In the genomic region with DNA sequence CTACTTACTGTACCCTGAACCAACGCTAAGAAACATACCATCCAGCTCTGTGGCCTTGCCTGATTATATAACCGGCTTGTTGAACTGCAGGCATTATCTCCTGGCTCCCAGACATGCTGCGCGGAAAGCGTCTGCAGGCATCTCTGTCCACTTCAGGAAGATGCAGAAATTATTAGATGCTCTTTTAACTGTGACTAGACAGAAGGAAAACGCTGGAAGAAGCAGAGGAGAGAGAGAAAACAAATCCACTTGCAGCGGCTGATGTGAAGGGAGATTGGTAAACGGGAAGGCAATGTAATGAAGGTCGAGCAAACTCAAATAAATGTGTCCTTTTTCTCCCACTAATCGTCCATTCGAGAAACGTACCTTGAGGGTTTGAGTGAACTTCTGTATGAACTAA, we compare ENCODE assay signal across 12 mouse cellular contexts. TPM values are rescaled to one million over a fixed set of nuclear protein-coding genes. Genes with fewer than 3 reads are reported as not detected.
DNase-seq lines count a peak whose midpoint lies in the region; ATAC-seq and TF ChIP-seq lines count a peak whose summit lies in the region.
"Had no signal": no experiment of that assay in that cellular context is flagged by ENCODE, and none has a peak within 500 bp of the region (broad histone marks: within the 10 kb centered on the region; RNA-seq: fewer than 3 reads in every experiment).

No protein-coding gene starts in this region.

- TF ChIP-seq CTCF in CH12.LX (conservative IDR thresholded peaks at IDR 0.05 in 1 of 2, IDR thresholded peaks at IDR 0.05 in 1 of 2; ENCODE audit: low read depth in 2 of 2, low read length in 2 of 2), result no peak
- TF ChIP-seq CTCF in MEL (IDR thresholded peaks at IDR 0.05 in 2 of 3, conservative IDR thresholded peaks at IDR 0.05 in 1 of 3; ENCODE audit: control insufficient read depth in 1 of 3, insufficient read depth in 1 of 3, low read depth in 2 of 3, low read length in 3 of 3, poor library complexity in 1 of 3, severe bottlenecking in 1 of 3), result no peak

- H3K4me3 ChIP-seq in heart, embryonic 10.5 days, result no peak overlapping the region
- H3K4me3 ChIP-seq in limb, embryonic 13.5 days, result no peak overlapping the region
- H3K4me3 ChIP-seq in limb, embryonic 10.5 days, result no peak overlapping the region
- no peak overlapping the region for H3K4me3 ChIP-seq in CH12.LX (replicated peaks in 1 of 3; ENCODE audit: low read depth in 2 of 3, low read length in 2 of 3, poor library complexity in 1 of 3)
- H3K4me3 ChIP-seq in MEL (ENCODE audit: control insufficient read depth in 1 of 2, insufficient read depth in 1 of 2, low read depth in 2 of 2, low read length in 2 of 2), result no peak overlapping the region

- TF ChIP-seq EP300 in CH12.LX (IDR thresholded peaks at IDR 0.05; ENCODE audit: low read length), result no peak
- no peak for TF ChIP-seq EP300 in MEL (IDR thresholded peaks at IDR 0.05; ENCODE audit: low read depth in 1 of 2, low read length in 2 of 2)

- no peak for ATAC-seq in limb, embryonic 13.5 days (ENCODE audit: low FRiP score, low read depth)

- H3K4me1 ChIP-seq in heart, embryonic 10.5 days, result peaks cover 8% of the 10 kb centered on the region
- peaks cover 8% of the 10 kb centered on the region for H3K4me1 ChIP-seq in limb, embryonic 13.5 days
- H3K4me1 ChIP-seq in limb, embryonic 10.5 days, result peaks cover 8% of the 10 kb centered on the region
- H3K4me1 ChIP-seq in CH12.LX (ENCODE audit: control insufficient read depth in 1 of 2, insufficient read depth in 2 of 2) (peaks cover 9 to 36% of the 10 kb centered on the region in 2 experiments), MEL (ENCODE audit: control insufficient read depth in 1 of 2, insufficient read depth in 2 of 2, low read length in 2 of 2) (peaks cover 0 to 9% of the 10 kb centered on the region in 2 experiments; a peak in 2 of 4 replicates)

- H3K9me3 ChIP-seq in heart, embryonic 10.5 days, result no peaks in the 10 kb centered on the region
- no peaks in the 10 kb centered on the region for H3K9me3 ChIP-seq in limb, embryonic 13.5 days
- H3K9me3 ChIP-seq in limb, embryonic 10.5 days (replicated peaks), result no peaks in the 10 kb centered on the region
- H3K9me3 ChIP-seq in CH12.LX (replicated peaks; ENCODE audit: low read length), result peaks cover 3% of the 10 kb centered on the region
- no peaks in the 10 kb centered on the region for H3K9me3 ChIP-seq in MEL (replicated peaks; ENCODE audit: insufficient read depth, low read length)
- H3K9me3 ChIP-seq: embryonic facial prominence, embryonic 15.5 days; forebrain, embryonic 10.5 days; G1E; heart, embryonic 15.5 days; hindbrain, embryonic 10.5 days; intestine, embryonic 15.5 days had no signal

- dilution Hi-C loops in CH12.LX (cut with MboI; ENCODE audit: extremely low pct_ligation_motif_present, extremely low pct_unique_long_range_greater_than_20kb, low sequenced_read_pairs), result no loop called here

- H3K27me3 ChIP-seq in heart, embryonic 10.5 days (ENCODE audit: insufficient read depth, poor library complexity, severe bottlenecking), result no peaks in the 10 kb centered on the region
- no peaks in the 10 kb centered on the region for H3K27me3 ChIP-seq in limb, embryonic 13.5 days
- H3K27me3 ChIP-seq in limb, embryonic 10.5 days (ENCODE audit: low read depth, poor library complexity, severe bottlenecking), result no peaks in the 10 kb centered on the region
- H3K27me3 ChIP-seq in CH12.LX (replicated peaks), result no peaks in the 10 kb centered on the region
- no peaks in the 10 kb centered on the region; a peak in 3 of 4 replicates for H3K27me3 ChIP-seq in MEL (ENCODE audit: control insufficient read depth in 1 of 2, insufficient read depth in 2 of 2, low read length in 2 of 2)
- H3K27me3 ChIP-seq: embryonic facial prominence, embryonic 15.5 days; heart, embryonic 15.5 days; intestine, embryonic 15.5 days had no signal

- 90% methylated on average over 12 of the region's 12 CpGs for WGBS in heart, embryonic 10.5 days
- WGBS in limb, embryonic 13.5 days, result 90% methylated on average over 12 of the region's 12 CpGs
- 94% methylated on average over 12 of the region's 12 CpGs for WGBS in limb, embryonic 10.5 days

- intact Hi-C loops in heart, postnatal 25 days (cut with DNase I), result no loop called here

- peaks cover 4% of the 10 kb centered on the region for H3K79me2 ChIP-seq in CH12.LX (replicated peaks; ENCODE audit: control insufficient read depth, extremely low read depth, insufficient read depth, poor library complexity, severe bottlenecking)
- peaks cover 11% of the 10 kb centered on the region for H3K79me2 ChIP-seq in MEL (ENCODE audit: control insufficient read depth, insufficient read depth, low read length, poor library complexity)

- peak; percentile 66 for DNase-seq in heart, embryonic 10.5 days (ENCODE audit: low spot score)
- DNase-seq in heart, postnatal 25 days (ENCODE audit: low spot score), result no peak
- DNase-seq in limb, embryonic 10.5 days (ENCODE audit: low spot score), result no peak
- DNase-seq in CH12.LX (ENCODE audit: extremely low read depth), result no peak
- peak; percentile 11 for DNase-seq in MEL (ENCODE audit: low read depth, low spot score)

- TF ChIP-seq RAD21 in CH12.LX (IDR thresholded peaks at IDR 0.05; ENCODE audit: low read depth, low read length), result no peak
- no peak for TF ChIP-seq RAD21 in MEL (IDR thresholded peaks at IDR 0.05; ENCODE audit: low read depth, low read length)

- peaks cover 16% of the 10 kb centered on the region for H3K36me3 ChIP-seq in heart, embryonic 10.5 days
- H3K36me3 ChIP-seq in limb, embryonic 13.5 days, result peaks cover 13% of the 10 kb centered on the region
- H3K36me3 ChIP-seq in limb, embryonic 10.5 days, result peaks cover 13% of the 10 kb centered on the region
- peaks cover 12 to 20% of the 10 kb centered on the region in 2 experiments for H3K36me3 ChIP-seq in CH12.LX (replicated peaks in 1 of 2; ENCODE audit: control insufficient read depth in 1 of 2, insufficient read depth in 1 of 2, low read length in 1 of 2)
- peaks cover 4 to 7% of the 10 kb centered on the region in 2 experiments for H3K36me3 ChIP-seq in MEL (ENCODE audit: control insufficient read depth in 1 of 2, insufficient read depth in 2 of 2, low read length in 2 of 2)

- H3K9ac ChIP-seq in limb, embryonic 13.5 days, result 0 out of 2 replicates have a peak overlapping the region, but pooled peaks have one; percentile 39
- peak overlapping the region; percentile 87; the same call in 1 of the 2 replicates for H3K9ac ChIP-seq in CH12.LX (ENCODE audit: insufficient read depth, low read depth)
- H3K9ac ChIP-seq in MEL (ENCODE audit: control insufficient read depth, low read depth, low read length, poor library complexity, severe bottlenecking), result no peak overlapping the region
- H3K9ac ChIP-seq: heart, embryonic 15.5 days; intestine, embryonic 15.5 days had no signal

- H3K27ac ChIP-seq in heart, embryonic 10.5 days, result no peak overlapping the region
- no peak overlapping the region for H3K27ac ChIP-seq in limb, embryonic 13.5 days
- no peak overlapping the region for H3K27ac ChIP-seq in limb, embryonic 10.5 days
- no peak overlapping the region for H3K27ac ChIP-seq in CH12.LX (ENCODE audit: insufficient read depth, low read depth)
- H3K27ac ChIP-seq in MEL (ENCODE audit: control insufficient read depth, low read depth, low read length), result no peak overlapping the region
- H3K27ac ChIP-seq: heart, embryonic 15.5 days; hindbrain, embryonic 10.5 days; intestine, embryonic 15.5 days had no signal

- no peak for TF ChIP-seq POLR2A in CH12.LX (IDR thresholded peaks at IDR 0.05; ENCODE audit: low read depth, low read length)
- no peak for TF ChIP-seq POLR2A in MEL (IDR thresholded peaks at IDR 0.05; ENCODE audit: control insufficient read depth in 1 of 2, insufficient read depth in 1 of 2, low read depth in 1 of 2, low read length in 2 of 2, poor library complexity in 1 of 2)

- H3K4me2 ChIP-seq in limb, embryonic 13.5 days (replicated peaks), result no peak overlapping the region
- H3K4me2 ChIP-seq in CH12.LX (ENCODE audit: insufficient read depth, low read depth, poor library complexity, severe bottlenecking), result peak overlapping the region; percentile 97

- in situ Hi-C loops in CH12.LX (cut with MboI; ENCODE audit: low pct_ligation_motif_present, low pct_unique_long_range_greater_than_20kb, low sequenced_read_pairs), result no loop called here

TF ChIP-seq in CH12.LX, 34 proteins besides CTCF, POLR2A, EP300 and RAD21 (continues in another document):
- TF ChIP-seq ZNF384 (IDR thresholded peaks at IDR 0.05; ENCODE audit: low read depth, low read length) (no peak), HCFC1 (IDR thresholded peaks at IDR 0.05; ENCODE audit: low read depth, low read length) (no peak), UBTF (IDR thresholded peaks at IDR 0.05; ENCODE audit: low read depth, low read length) (no peak), CHD1 (IDR thresholded peaks at IDR 0.05; ENCODE audit: low read depth, low read length) (no peak), KAT2A (IDR thresholded peaks at IDR 0.05; ENCODE audit: insufficient replicate concordance, low read length) (no peak), MAZ (IDR thresholded peaks at IDR 0.05; ENCODE audit: low read depth, low read length) (no peak), ZMIZ1 (IDR thresholded peaks at IDR 0.05; ENCODE audit: low read depth, low read length) (no peak), NELFE (IDR thresholded peaks at IDR 0.05; ENCODE audit: low read depth, low read length) (no peak)

TF ChIP-seq in MEL, 35 proteins besides CTCF, POLR2A, EP300 and RAD21 (continues in another document):
- no peak for TF ChIP-seq ZKSCAN1 (IDR thresholded peaks at IDR 0.05; ENCODE audit: low read depth, low read length)
- TF ChIP-seq CHD2 (IDR thresholded peaks at IDR 0.05; ENCODE audit: low read length), result no peak
- no peak for TF ChIP-seq KAT2A (conservative IDR thresholded peaks at IDR 0.05; ENCODE audit: low read depth, low read length)
- no peak for TF ChIP-seq MXI1 (IDR thresholded peaks at IDR 0.05; ENCODE audit: low read depth, low read length)
- no peak for TF ChIP-seq MYB (IDR thresholded peaks at IDR 0.05; ENCODE audit: low read depth, low read length)
- TF ChIP-seq POLR2AphosphoS2 (IDR thresholded peaks at IDR 0.05; ENCODE audit: low read length), result no peak
- no peak for TF ChIP-seq SIN3A (IDR thresholded peaks at IDR 0.05; ENCODE audit: low read length)
- TF ChIP-seq MAFK (IDR thresholded peaks at IDR 0.05; ENCODE audit: borderline replicate concordance, low read depth, low read length), result no peak
- TF ChIP-seq MAZ (IDR thresholded peaks at IDR 0.05; ENCODE audit: low read depth, low read length), result no peak
- no peak for TF ChIP-seq TAL1 (IDR thresholded peaks at IDR 0.05; ENCODE audit: low read length)

RNA-seq across cellular contexts. Expression of a gene that starts 1.1 kb away (rescaled TPM):
- 8.9 and 9.6 TPM in 2 replicates for polyA plus RNA-seq in heart, embryonic 10.5 days (2016; fragmentation: Nextera tagmentation; extraction: Ambion mirVana)
- total RNA-seq in heart, postnatal 25 days (2021), result 1 to 10 TPM; 6.7 to 8.6 TPM
- polyA plus RNA-seq in limb, embryonic 13.5 days (2015; fragmentation: Nextera tagmentation; extraction: Ambion mirVana), result 12.8 and 15.2 TPM in 2 replicates
- polyA plus RNA-seq in limb, embryonic 10.5 days (2016; fragmentation: Nextera tagmentation; extraction: Ambion mirVana), result 11.0 and 12.2 TPM in 2 replicates
- 16.6 and 18.3 TPM in 2 replicates for total RNA-seq in CH12.LX (2012; rRNA removed)
- total RNA-seq in CH12.LX (2014; rRNA removed), result 9.6 and 10.1 TPM in 2 replicates
- polyA plus RNA-seq in CH12.LX (2012; ENCODE audit: insufficient read length, low read depth), result 23.0 and 23.3 TPM in 2 replicates
- total RNA-seq in MEL (2012; rRNA removed), result 9.9 and 10.6 TPM in 2 replicates
- 10 to 100 TPM in 1 of 2 experiments, not detected in 1; 15.5 TPM for polyA plus RNA-seq in MEL (2012; ENCODE audit: insufficient read depth in 1 of 2, insufficient read length in 2 of 2, low read depth in 1 of 2, low replicate concordance in 2 of 2, missing spikeins in 1 of 2)

Comparison
In these comparisons a context has a peak if more than half of its experiments do, and no peak if none do; other contexts are left out.
1. DNase-seq: peak in heart, embryonic 10.5 days (single experiment) and MEL (single experiment); none in heart, postnatal 25 days (single experiment), limb, embryonic 10.5 days (single experiment) and CH12.LX (single experiment).